Mouse (Mus musculus): ENCODE measurements around the gene Lrrfip1. TPM values are rescaled to one million over a fixed set of nuclear protein-coding genes. Genes with fewer than 3 reads are reported as not detected.
A peak's percentile ranks its signal among the peaks of the same experiment; 100 is the strongest.

Lrrfip1 gene
- polyA plus RNA-seq, 1 experiment from 2014 or later = 79.0 TPM

DNA sequence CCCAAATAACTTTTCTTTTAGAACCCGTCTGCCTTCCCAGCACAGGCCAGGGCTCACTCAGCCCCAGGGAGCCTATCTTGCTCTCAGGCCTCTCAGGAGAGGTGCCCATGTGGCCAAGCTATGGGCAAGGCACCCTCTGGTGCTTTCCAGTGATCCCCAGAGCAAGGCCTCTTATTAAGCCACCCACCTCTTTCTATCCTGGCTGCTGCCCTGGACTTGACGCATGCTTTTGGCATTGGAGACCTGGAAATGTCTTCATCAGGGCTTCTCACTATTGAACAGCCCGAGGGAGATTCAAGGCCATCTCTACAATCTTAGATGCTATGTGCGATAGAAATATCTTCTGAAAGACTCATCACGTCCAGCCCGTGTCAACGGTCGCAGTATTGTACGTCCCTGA lies 78.9 kb downstream of the Lrrfip1 start:
- Histone ChIP-seq H3K4me1 (replicated peaks; ENCODE audit: control insufficient read depth, insufficient read depth) (no peaks in the 10 kb centered on the region), H3K9ac (ENCODE audit: low read length) (0 out of 2 replicates have a peak overlapping the region, but pooled peaks have one; percentile 27)
- WGBS = 82% methylated on average over 9 of the region's 9 CpGs

DNA sequence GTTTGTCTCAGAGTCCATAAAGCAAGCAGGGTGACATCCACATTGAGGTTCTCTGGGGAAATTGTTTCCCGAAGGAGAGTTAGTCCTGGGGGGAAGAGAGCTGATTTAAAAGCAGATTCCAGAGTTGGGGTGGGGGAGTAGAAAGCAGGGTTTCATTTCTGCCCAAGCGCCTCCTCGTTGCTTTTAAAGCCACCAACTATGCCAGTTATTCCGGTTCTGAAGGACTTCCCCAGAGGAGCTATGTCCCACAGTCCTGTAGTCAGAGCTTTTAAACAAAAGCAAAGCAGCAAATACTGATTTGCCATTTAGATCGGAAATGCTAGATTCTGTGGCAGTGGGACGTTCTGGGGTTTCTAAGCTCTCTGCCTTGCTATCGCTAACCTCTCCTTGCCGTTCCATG lies 79.4 kb downstream of the Lrrfip1 start:
- no peak for ATAC-seq (ENCODE audit: low FRiP score, low TSS enrichment)
- no peaks in the 10 kb centered on the region for H3K9me3 ChIP-seq (ENCODE audit: control insufficient read depth, low read length)
- WGBS = 64% methylated on average over 8 of the region's 8 CpGs

More for the DNA sequence above, 78.9 kb downstream of the Lrrfip1 start:
- no peaks in the 10 kb centered on the region for H3K36me3 ChIP-seq (ENCODE audit: control insufficient read depth, insufficient read depth, low read length)
- DNase-seq (ENCODE audit: low spot score) = no peak
- no peak overlapping the region for H3K4me2 ChIP-seq (replicated peaks; ENCODE audit: low read depth)
- peak overlapping the region; percentile 56; the same call in 1 of the 2 replicates for H3K27ac ChIP-seq (replicated peaks)
- TF ChIP-seq EP300 (optimal IDR thresholded peaks at IDR 0.05) (no peak), CTCF (IDR thresholded peaks at IDR 0.05; ENCODE audit: low read depth) (no peak)
- H3K4me3 ChIP-seq (ENCODE audit: low read depth, low read length) = no peak overlapping the region
- H3K9me3 ChIP-seq (ENCODE audit: control insufficient read depth, low read length) = no peaks in the 10 kb centered on the region
- no peak for ATAC-seq (ENCODE audit: low FRiP score, low TSS enrichment)
- H3K27me3 ChIP-seq (ENCODE audit: control insufficient read depth, insufficient read depth, low read length) = no peaks in the 10 kb centered on the region

DNA sequence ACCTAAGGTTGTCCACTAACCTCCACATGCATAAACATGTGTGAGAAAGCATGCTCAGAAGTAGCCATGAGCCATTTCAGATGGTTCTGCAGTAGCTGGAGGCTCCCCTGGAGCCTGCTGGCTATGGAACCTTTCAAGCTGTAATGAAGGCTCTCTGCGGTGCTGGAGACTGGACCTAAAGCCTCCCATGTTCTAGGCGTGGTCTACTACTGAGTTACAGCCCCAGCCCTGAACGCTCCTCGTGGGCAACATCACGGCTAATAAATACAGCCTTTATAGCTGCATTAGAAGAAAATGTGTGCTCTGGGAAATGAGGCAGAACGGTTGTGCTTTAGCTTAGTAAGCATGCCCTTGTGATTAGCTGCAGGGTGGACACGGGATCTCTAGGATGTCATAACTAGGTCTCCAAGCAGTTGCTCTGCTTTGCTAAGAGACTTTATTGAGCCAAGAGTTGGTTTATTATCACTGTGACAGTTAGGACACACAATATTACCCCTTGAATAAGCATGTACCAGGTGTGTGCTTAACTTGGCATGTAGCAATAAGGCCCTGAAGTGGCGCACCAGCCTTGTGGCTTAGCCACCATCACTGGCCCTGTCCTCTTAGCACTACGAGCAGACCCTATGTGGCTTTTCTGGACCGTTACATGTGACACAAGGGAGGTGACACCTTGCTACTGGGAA lies 81.3 kb downstream of the Lrrfip1 start:
- H3K4me2 ChIP-seq (replicated peaks; ENCODE audit: low read depth) = no peak overlapping the region
- H3K9me3 ChIP-seq (ENCODE audit: control insufficient read depth, low read length) = no peaks in the 10 kb centered on the region
- WGBS = 79% methylated on average over 10 of the region's 10 CpGs
- H3K27ac ChIP-seq (replicated peaks) = 0 out of 2 replicates have a peak overlapping the region, but pooled peaks have one; percentile 24
- H3K27me3 ChIP-seq (ENCODE audit: control insufficient read depth, insufficient read depth, low read length) = no peaks in the 10 kb centered on the region
- peaks cover 3% of the 10 kb centered on the region; the same call in 1 of the 2 replicates for H3K4me1 ChIP-seq (replicated peaks; ENCODE audit: control insufficient read depth, insufficient read depth)
- no peak overlapping the region for H3K9ac ChIP-seq (ENCODE audit: low read length)
- DNase-seq (ENCODE audit: low spot score) (no peak), ATAC-seq (ENCODE audit: low FRiP score, low TSS enrichment) (no peak)
- no peak overlapping the region for H3K4me3 ChIP-seq (ENCODE audit: low read depth, low read length)
- no peak for TF ChIP-seq EP300 (optimal IDR thresholded peaks at IDR 0.05)
- no peaks in the 10 kb centered on the region for H3K36me3 ChIP-seq (ENCODE audit: control insufficient read depth, insufficient read depth, low read length)

More for the DNA sequence above, 79.4 kb downstream of the Lrrfip1 start:
- no peaks in the 10 kb centered on the region for H3K4me1 ChIP-seq (replicated peaks; ENCODE audit: control insufficient read depth, insufficient read depth)
- DNase-seq (ENCODE audit: low spot score) = no peak
- no peak overlapping the region for H3K9ac ChIP-seq (ENCODE audit: low read length)
- H3K4me3 ChIP-seq (ENCODE audit: low read depth, low read length) = no peak overlapping the region
- H3K36me3 ChIP-seq (ENCODE audit: control insufficient read depth, insufficient read depth, low read length) = no peaks in the 10 kb centered on the region
- no peak overlapping the region for H3K4me2 ChIP-seq (replicated peaks; ENCODE audit: low read depth)
- TF ChIP-seq EP300 (optimal IDR thresholded peaks at IDR 0.05) (no peak), CTCF (IDR thresholded peaks at IDR 0.05; ENCODE audit: low read depth) (no peak)
- no peaks in the 10 kb centered on the region for H3K27me3 ChIP-seq (ENCODE audit: control insufficient read depth, insufficient read depth, low read length)
- peak overlapping the region; percentile 53; the same call in 1 of the 2 replicates for H3K27ac ChIP-seq (replicated peaks)

DNA sequence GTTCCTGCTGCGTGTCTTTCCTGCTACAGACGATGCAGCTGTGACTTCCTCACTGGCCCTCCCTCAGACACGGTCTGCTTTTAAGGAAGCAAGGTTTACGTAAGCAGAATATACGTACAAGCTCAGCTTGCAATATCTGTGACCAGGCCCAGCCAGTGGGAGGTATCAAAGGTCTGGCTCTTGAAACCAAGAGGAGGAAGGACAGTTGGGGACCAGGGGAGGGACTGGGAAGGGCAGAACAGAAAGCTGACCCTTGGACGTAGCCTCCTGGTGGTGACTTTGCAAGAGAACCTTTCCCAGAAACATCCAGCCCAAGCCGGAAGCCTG lies 81.8 kb downstream of the Lrrfip1 start:
- Histone ChIP-seq H3K9ac (ENCODE audit: low read length) (no peak overlapping the region), H3K27me3 (ENCODE audit: control insufficient read depth, insufficient read depth, low read length) (no peaks in the 10 kb centered on the region), H3K27ac (replicated peaks) (no peak overlapping the region), H3K4me1 (replicated peaks; ENCODE audit: control insufficient read depth, insufficient read depth) (peaks cover 3% of the 10 kb centered on the region; the same call in 1 of the 2 replicates), H3K4me3 (ENCODE audit: low read depth, low read length) (no peak overlapping the region), H3K36me3 (ENCODE audit: control insufficient read depth, insufficient read depth, low read length) (no peaks in the 10 kb centered on the region), H3K9me3 (ENCODE audit: control insufficient read depth, low read length) (no peaks in the 10 kb centered on the region), H3K4me2 (replicated peaks; ENCODE audit: low read depth) (no peak overlapping the region)
- TF ChIP-seq EP300 (optimal IDR thresholded peaks at IDR 0.05) (no peak), CTCF (IDR thresholded peaks at IDR 0.05; ENCODE audit: low read depth) (peak; percentile 52)
- DNase-seq (ENCODE audit: low spot score) (peak; percentile 44), ATAC-seq (ENCODE audit: low FRiP score, low TSS enrichment) (peak; percentile 78)
- WGBS = 52% methylated on average over 7 of the region's 7 CpGs

DNA sequence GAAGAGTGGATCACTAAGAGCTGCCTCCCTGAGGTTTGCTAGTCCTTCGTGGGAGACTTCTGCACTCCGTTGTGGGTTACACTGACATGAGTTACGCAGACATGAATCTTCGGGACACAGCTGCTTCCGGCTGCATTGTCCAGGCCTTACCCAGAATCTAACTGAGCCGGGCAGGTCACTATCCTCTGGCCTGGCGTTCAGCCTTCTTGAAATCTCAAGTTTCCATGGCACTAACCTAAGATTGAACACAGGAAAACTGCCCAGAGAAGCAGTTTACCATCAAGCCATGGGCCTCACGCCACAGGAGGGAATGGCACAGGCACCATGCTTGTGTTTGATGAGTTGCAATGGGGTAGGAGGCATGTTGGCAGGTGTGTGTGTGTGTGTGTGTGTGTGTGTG lies 85.8 kb downstream of the Lrrfip1 start:
- WGBS = 74% methylated on average over 8 of the region's 8 CpGs
- no peak overlapping the region for H3K4me3 ChIP-seq (ENCODE audit: low read depth, low read length)
- H3K27me3 ChIP-seq (ENCODE audit: control insufficient read depth, insufficient read depth, low read length) = no peaks in the 10 kb centered on the region
- TF ChIP-seq CTCF (IDR thresholded peaks at IDR 0.05; ENCODE audit: low read depth) (no peak), EP300 (optimal IDR thresholded peaks at IDR 0.05) (no peak)
- H3K9ac ChIP-seq (ENCODE audit: low read length) = no peak overlapping the region
- DNase-seq (ENCODE audit: low spot score) (no peak), ATAC-seq (ENCODE audit: low FRiP score, low TSS enrichment) (no peak)
- no peak overlapping the region for H3K27ac ChIP-seq (replicated peaks)
- H3K9me3 ChIP-seq (ENCODE audit: control insufficient read depth, low read length) = no peaks in the 10 kb centered on the region
- H3K4me1 ChIP-seq (replicated peaks; ENCODE audit: control insufficient read depth, insufficient read depth) = peaks cover 3% of the 10 kb centered on the region; the same call in 1 of the 2 replicates
- H3K36me3 ChIP-seq (ENCODE audit: control insufficient read depth, insufficient read depth, low read length) = no peaks in the 10 kb centered on the region
- H3K4me2 ChIP-seq (replicated peaks; ENCODE audit: low read depth) = no peak overlapping the region

DNA sequence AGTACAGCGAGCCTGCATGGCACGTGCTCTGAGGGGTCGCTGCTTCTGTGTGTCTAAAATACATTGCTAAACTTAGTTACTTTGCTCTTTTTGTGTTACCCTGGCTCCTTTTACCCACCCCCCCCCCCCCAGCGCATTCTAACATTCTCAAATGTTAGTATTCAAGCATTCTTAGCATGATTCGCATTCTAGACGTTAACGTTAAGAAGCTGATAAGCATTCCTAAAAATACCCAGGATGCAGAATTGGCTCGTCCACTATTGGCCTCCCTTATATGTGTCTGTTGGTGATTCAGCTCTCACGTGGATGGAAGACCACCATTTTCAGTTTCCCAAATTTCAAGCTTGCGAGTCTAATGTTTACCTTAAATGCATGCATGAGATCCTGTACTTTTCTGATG lies 86.5 kb downstream of the Lrrfip1 start:
- Histone ChIP-seq H3K9me3 (ENCODE audit: control insufficient read depth, low read length) (no peaks in the 10 kb centered on the region), H3K4me3 (ENCODE audit: low read depth, low read length) (no peak overlapping the region), H3K9ac (ENCODE audit: low read length) (no peak overlapping the region), H3K27me3 (ENCODE audit: control insufficient read depth, insufficient read depth, low read length) (no peaks in the 10 kb centered on the region), H3K27ac (replicated peaks) (peak overlapping the region; percentile 56; the same call in 1 of the 2 replicates), H3K4me2 (replicated peaks; ENCODE audit: low read depth) (no peak overlapping the region), H3K36me3 (ENCODE audit: control insufficient read depth, insufficient read depth, low read length) (no peaks in the 10 kb centered on the region), H3K4me1 (replicated peaks; ENCODE audit: control insufficient read depth, insufficient read depth) (peaks cover 3% of the 10 kb centered on the region; the same call in 1 of the 2 replicates)
- WGBS = 44% methylated on average over 10 of the region's 10 CpGs
- DNase-seq (ENCODE audit: low spot score) = no peak
- no peak for TF ChIP-seq EP300 (optimal IDR thresholded peaks at IDR 0.05)
- TF ChIP-seq CTCF (IDR thresholded peaks at IDR 0.05; ENCODE audit: low read depth) = no peak
- no peak for ATAC-seq (ENCODE audit: low FRiP score, low TSS enrichment)

Measured in stomach, postnatal 0 days (tissue).